Mouse (Mus musculus): ENCODE measurements around the gene Phlpp1.

Gene Phlpp1

GRCm38 (mm10) chr1:106192864-106193470, 21.4 kb downstream of the Phlpp1 start:
- in situ Hi-C loops (cut with MboI, MseI) = no loop called here

GRCm38 (mm10) chr1:106193487-106193886, 21.9 kb downstream of the Phlpp1 start:
- in situ Hi-C loops (cut with MboI, MseI) = no loop called here

GRCm38 (mm10) chr1:106194263-106194662, 22.7 kb downstream of the Phlpp1 start:
- in situ Hi-C loops (cut with MboI, MseI) = no loop called here

GRCm38 (mm10) chr1:106197991-106198390, 26.4 kb downstream of the Phlpp1 start:
- in situ Hi-C loops (cut with MboI, MseI) = no loop called here

- in situ Hi-C loops (cut with MboI, MseI) = no loop called here
Observed at GRCm38 (mm10) chr1:106199109-106199508, 27.6 kb downstream of the Phlpp1 start.

- in situ Hi-C loops (cut with MboI, MseI) = loop anchor here in 1 of 2 experiments (25.0 kb wide), 1 partner anchor 1462 kb away; no protein-coding TSS in a partner anchor
Observed at GRCm38 (mm10) chr1:106199686-106200085, 28.1 kb downstream of the Phlpp1 start.

- in situ Hi-C loops (cut with MboI, MseI) = loop anchor here in 1 of 2 experiments (25.0 kb wide), 1 partner anchor 1464 kb away; no protein-coding TSS in a partner anchor
Observed at GRCm38 (mm10) chr1:106201025-106201424, 29.5 kb downstream of the Phlpp1 start.

GRCm38 (mm10) chr1:106201929-106202328, 30.4 kb downstream of the Phlpp1 start:
- in situ Hi-C loops (cut with MboI, MseI) = loop anchor here in 1 of 2 experiments (25.0 kb wide), 1 partner anchor 1465 kb away; no protein-coding TSS in a partner anchor

- in situ Hi-C loops (cut with MboI, MseI) = loop anchor here in 1 of 2 experiments (25.0 kb wide), 1 partner anchor 1467 kb away; no protein-coding TSS in a partner anchor
Observed at GRCm38 (mm10) chr1:106203942-106204341, 32.4 kb downstream of the Phlpp1 start.

GRCm38 (mm10) chr1:106204350-106204749, 32.8 kb downstream of the Phlpp1 start:
- in situ Hi-C loops (cut with MboI, MseI) = loop anchor here in 1 of 2 experiments (25.0 kb wide), 1 partner anchor 1467 kb away; no protein-coding TSS in a partner anchor

GRCm38 (mm10) chr1:106208581-106208980, 37.0 kb downstream of the Phlpp1 start:
- in situ Hi-C loops (cut with MboI, MseI) = loop anchor here in 1 of 2 experiments (25.0 kb wide), 1 partner anchor 1471 kb away; no protein-coding TSS in a partner anchor

- in situ Hi-C loops (cut with MboI, MseI) = loop anchor here in 1 of 2 experiments (25.0 kb wide), 1 partner anchor 1473 kb away; no protein-coding TSS in a partner anchor
Observed at GRCm38 (mm10) chr1:106210461-106210860, 38.9 kb downstream of the Phlpp1 start.

- in situ Hi-C loops (cut with MboI, MseI) = loop anchor here in 1 of 2 experiments (25.0 kb wide), 1 partner anchor 1474 kb away; no protein-coding TSS in a partner anchor
Observed at GRCm38 (mm10) chr1:106211146-106211545, 39.6 kb downstream of the Phlpp1 start.

- in situ Hi-C loops (cut with MboI, MseI) = loop anchor here in 1 of 2 experiments (25.0 kb wide), 1 partner anchor 1483 kb away; no protein-coding TSS in a partner anchor
Observed at GRCm38 (mm10) chr1:106220431-106220830, 48.9 kb downstream of the Phlpp1 start.

GRCm38 (mm10) chr1:106221371-106221770, 49.8 kb downstream of the Phlpp1 start:
- in situ Hi-C loops (cut with MboI, MseI) = loop anchor here in 1 of 2 experiments (25.0 kb wide), 1 partner anchor 1484 kb away; no protein-coding TSS in a partner anchor

- in situ Hi-C loops (cut with MboI, MseI) = loop anchor here in 1 of 2 experiments (25.0 kb wide), 1 partner anchor 1485 kb away; no protein-coding TSS in a partner anchor
Observed at GRCm38 (mm10) chr1:106221964-106222363, 50.4 kb downstream of the Phlpp1 start.

GRCm38 (mm10) chr1:106226613-106227012, 55.1 kb downstream of the Phlpp1 start:
- in situ Hi-C loops (cut with MboI, MseI) = no loop called here

- in situ Hi-C loops (cut with MboI, MseI) = no loop called here
Observed at GRCm38 (mm10) chr1:106230313-106230712, 58.8 kb downstream of the Phlpp1 start.

GRCm38 (mm10) chr1:106231345-106231744, 59.8 kb downstream of the Phlpp1 start:
- in situ Hi-C loops (cut with MboI, MseI) = no loop called here

GRCm38 (mm10) chr1:106231805-106232459, 60.4 kb downstream of the Phlpp1 start:
- in situ Hi-C loops (cut with MboI, MseI) = no loop called here

- in situ Hi-C loops (cut with MboI, MseI) = no loop called here
Observed at GRCm38 (mm10) chr1:106232460-106232850, 60.9 kb downstream of the Phlpp1 start.

- in situ Hi-C loops (cut with MboI, MseI) = no loop called here
Observed at GRCm38 (mm10) chr1:106236986-106237385, 65.4 kb downstream of the Phlpp1 start.

Measured in T-helper 17 cell (primary cell).